ENCODE assay signal across 8 mouse cellular contexts in genomic region chr6:148443291-148443725, GRCm38 (mm10). TPM values are rescaled to one million over a fixed set of nuclear protein-coding genes. Genes with fewer than 3 reads are reported as not detected.
DNase-seq lines count a peak whose midpoint lies in the region; ATAC-seq and TF ChIP-seq lines count a peak whose summit lies in the region.

No protein-coding gene starts in this region.

- H3K27me3 ChIP-seq in liver, adult 2 months (ENCODE audit: control insufficient read depth, insufficient read depth, low read length), result peaks cover 18% of the 10 kb centered on the region
- peaks cover 67% of the 10 kb centered on the region for H3K27me3 ChIP-seq in forebrain, embryonic 10.5 days (ENCODE audit: poor library complexity, severe bottlenecking)
- peaks cover 24% of the 10 kb centered on the region for H3K27me3 ChIP-seq in hindbrain, embryonic 11.5 days (ENCODE audit: control insufficient read depth, insufficient read depth, low read length)
- H3K27me3 ChIP-seq in liver, embryonic 15.5 days, result peaks cover 88% of the 10 kb centered on the region

- TF ChIP-seq CTCF in liver, adult 2 months (IDR thresholded peaks at IDR 0.05; ENCODE audit: low read depth, low read length), result no peak

- WGBS in liver, adult 2 months, result 5% methylated on average over 15 of the region's 15 CpGs
- WGBS in forebrain, embryonic 10.5 days, result 2% methylated on average over 15 of the region's 15 CpGs
- WGBS in hindbrain, embryonic 11.5 days, result 2% methylated on average over 15 of the region's 15 CpGs
- 5% methylated on average over 15 of the region's 15 CpGs for WGBS in liver, embryonic 15.5 days (ENCODE audit: insufficient replicate concordance)

- no peak for TF ChIP-seq POLR2A in liver, adult 2 months (IDR thresholded peaks at IDR 0.05; ENCODE audit: extremely low read depth, insufficient read depth, low read length)

- no peaks in the 10 kb centered on the region for H3K79me2 ChIP-seq in liver, adult 2 months (ENCODE audit: control insufficient read depth, insufficient read depth, low read length)

- ATAC-seq in hindbrain, embryonic 11.5 days (ENCODE audit: low FRiP score), result no peak
- no peak for ATAC-seq in liver, embryonic 15.5 days (ENCODE audit: insufficient read depth)

- H3K9me3 ChIP-seq in forebrain, embryonic 10.5 days, result no peaks in the 10 kb centered on the region; the same call in 1 of the 2 replicates
- no peaks in the 10 kb centered on the region for H3K9me3 ChIP-seq in hindbrain, embryonic 11.5 days (ENCODE audit: control insufficient read depth, low read length)
- H3K9me3 ChIP-seq in liver, embryonic 15.5 days (replicated peaks), result no peaks in the 10 kb centered on the region

- no peaks in the 10 kb centered on the region for H3K36me3 ChIP-seq in liver, adult 2 months (ENCODE audit: control insufficient read depth, insufficient read depth, low read length)
- no peaks in the 10 kb centered on the region for H3K36me3 ChIP-seq in forebrain, embryonic 10.5 days (replicated peaks)
- H3K36me3 ChIP-seq in hindbrain, embryonic 11.5 days (ENCODE audit: control insufficient read depth, insufficient read depth, low read length), result no peaks in the 10 kb centered on the region
- H3K36me3 ChIP-seq in liver, embryonic 15.5 days (replicated peaks), result no peaks in the 10 kb centered on the region

- peaks cover 3% of the 10 kb centered on the region; the same call in 1 of the 2 replicates for H3K4me1 ChIP-seq in liver, adult 2 months (ENCODE audit: control insufficient read depth, insufficient read depth, low read length)
- peaks cover 37% of the 10 kb centered on the region for H3K4me1 ChIP-seq in forebrain, embryonic 10.5 days
- H3K4me1 ChIP-seq in hindbrain, embryonic 11.5 days (replicated peaks; ENCODE audit: control insufficient read depth, insufficient read depth, low read length), result peaks cover 11% of the 10 kb centered on the region
- H3K4me1 ChIP-seq in liver, embryonic 15.5 days (replicated peaks), result peaks cover 24% of the 10 kb centered on the region

- peak overlapping the region; percentile 87 for H3K4me2 ChIP-seq in hindbrain, embryonic 11.5 days (replicated peaks; ENCODE audit: low read depth, low read length)
- H3K4me2 ChIP-seq in liver, embryonic 15.5 days, result peak overlapping the region; percentile 77

- H3K27ac ChIP-seq in liver, adult 2 months (replicated peaks; ENCODE audit: insufficient read depth, low read depth, low read length), result no peak overlapping the region
- H3K27ac ChIP-seq in forebrain, embryonic 10.5 days, result peak overlapping the region; percentile 76
- no peak overlapping the region for H3K27ac ChIP-seq in hindbrain, embryonic 11.5 days (ENCODE audit: low read depth, low read length)
- no peak overlapping the region for H3K27ac ChIP-seq in liver, embryonic 15.5 days (replicated peaks)

- no peak for DNase-seq in liver, adult 2 months (ENCODE audit: extremely low read depth, low read depth, low spot score)
- no peak for DNase-seq in liver
- no peak for DNase-seq in forebrain, embryonic 10.5 days (ENCODE audit: extremely low spot score, low spot score)
- peak; percentile 58 for DNase-seq in hindbrain, embryonic 11.5 days (ENCODE audit: low spot score)
- peak; percentile 15 for DNase-seq in right cerebral cortex, postnatal 14 days
- DNase-seq in spleen, postnatal 10 days (ENCODE audit: low spot score in 2 of 2), result no peak
- DNase-seq in cerebellum, adult 9-11 months, result no peak

- peak overlapping the region; percentile 52 for H3K4me3 ChIP-seq in liver, adult 2 months (ENCODE audit: insufficient read depth, low read depth, low read length)
- H3K4me3 ChIP-seq in forebrain, embryonic 10.5 days, result peak overlapping the region; percentile 76
- H3K4me3 ChIP-seq in hindbrain, embryonic 11.5 days (ENCODE audit: low read depth, low read length), result peak overlapping the region; percentile 56
- peak overlapping the region; percentile 57 for H3K4me3 ChIP-seq in liver, embryonic 15.5 days (replicated peaks)

- no peak overlapping the region for H3K9ac ChIP-seq in liver, adult 2 months (ENCODE audit: low read depth, low read length)
- peak overlapping the region; percentile 55; the same call in 1 of the 2 replicates for H3K9ac ChIP-seq in hindbrain, embryonic 11.5 days (ENCODE audit: low read depth, low read length)
- H3K9ac ChIP-seq in liver, embryonic 15.5 days, result no peak overlapping the region

RNA-seq across cellular contexts. Expression of gene Tmtc1, which starts 0.9 kb away (rescaled TPM):
- 0.46 and 0.47 TPM in 2 replicates for total RNA-seq in liver, adult 2 months (2014; rRNA removed)
- polyA plus RNA-seq in liver, adult 2 months (2012; rRNA removed), result 0.16 and 0.19 TPM in 2 replicates
- 0.20 and 0.26 TPM in 2 replicates for polyA plus RNA-seq in forebrain, embryonic 10.5 days (2016; fragmentation: Nextera tagmentation; extraction: Ambion mirVana)
- 0.74 and 1.1 TPM in 2 replicates for polyA plus RNA-seq in hindbrain, embryonic 11.5 days (2014; fragmentation: Nextera tagmentation; extraction: Ambion mirVana)
- 0.06 and 0.09 TPM in 2 replicates for polyA plus RNA-seq in liver, embryonic 15.5 days (2015; fragmentation: Nextera tagmentation; extraction: Ambion mirVana)

Comparison
In these comparisons a context has a peak if more than half of its experiments do, and no peak if none do; other contexts are left out.
1. DNase-seq: peak in hindbrain, embryonic 11.5 days (single experiment) and right cerebral cortex, postnatal 14 days (single experiment); none in liver, adult 2 months (single experiment), liver (single experiment), forebrain, embryonic 10.5 days (single experiment), spleen, postnatal 10 days (0 of 2) and cerebellum, adult 9-11 months (single experiment).
2. Peak in every context shown above with its lines, with median percentiles within 50 percentile points of each other: H3K4me3 ChIP-seq.